Mouse (Mus musculus) layer of hippocampus, adult 8-10 months (tissue): ENCODE results near the gene Pcgf2. TPM values are rescaled to one million over a fixed set of nuclear protein-coding genes. Genes with fewer than 3 reads are reported as not detected.
"Not testable (repeated sequence)": the region's sequence is repeated elsewhere in the genome, so short reads cannot be mapped to it uniquely, and the experiment has no call there.

ENCODE experiments used
- DNase-seq, 2 experiments: peaks; one replicate each; pipeline ENCODE4 v3.0.0; 2022; ENCODE audit warnings: low spot score in 2 of 2
- total RNA-seq, 4 experiments: library from RNA; stranded (reverse); gene quantifications; 2 replicates each; pipeline ENCODE4 v1.2.4; 2022

The Pcgf2 gene
- total RNA-seq, 4 experiments from 2014 or later, result 23.9 to 35.3 (median 29.0) TPM

DNA sequence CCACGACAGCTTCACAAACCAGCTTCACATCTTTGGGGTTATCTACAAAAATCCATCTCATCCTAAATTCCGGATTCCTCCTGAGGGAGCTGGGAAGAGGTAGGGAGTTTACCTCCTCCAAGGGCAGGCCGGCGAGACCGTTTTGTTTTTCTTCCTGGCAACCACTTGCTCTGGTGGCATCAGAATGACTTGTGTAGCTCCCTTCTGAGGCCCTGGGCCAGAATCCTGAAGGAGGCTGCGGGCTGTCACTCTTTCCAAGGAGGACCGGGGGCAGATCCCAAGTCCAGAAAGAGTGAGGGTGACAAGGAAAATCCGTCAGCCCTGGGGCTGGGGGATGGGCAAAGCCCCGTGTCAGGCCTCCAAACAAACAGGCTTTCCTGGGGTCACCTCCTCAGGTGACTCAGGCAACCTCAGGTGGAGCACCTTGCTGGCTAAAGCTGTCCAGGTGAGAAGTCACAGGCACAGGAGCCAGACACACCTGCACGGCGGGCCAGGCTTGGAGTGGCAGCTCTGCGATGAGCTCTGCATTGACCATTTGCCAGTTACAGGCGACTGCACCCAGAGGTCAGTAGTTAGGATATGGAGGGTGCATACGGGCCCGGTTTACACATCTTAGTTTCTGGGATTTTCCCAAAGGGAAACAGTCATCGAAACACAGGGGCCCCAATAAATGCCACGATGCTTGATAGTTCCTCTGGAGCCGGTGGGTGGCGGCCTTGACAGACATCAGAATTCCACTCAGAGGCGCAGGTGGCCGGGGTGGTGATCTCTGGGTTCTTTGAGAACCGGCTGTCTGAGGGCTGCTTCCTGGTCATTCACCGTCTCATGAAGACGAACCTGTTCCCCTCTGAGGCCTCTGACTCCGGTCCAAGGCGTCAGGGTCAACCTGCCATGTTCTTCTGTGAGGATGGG lies 17.3 kb upstream of the Pcgf2 start:
- no peak for DNase-seq

DNA sequence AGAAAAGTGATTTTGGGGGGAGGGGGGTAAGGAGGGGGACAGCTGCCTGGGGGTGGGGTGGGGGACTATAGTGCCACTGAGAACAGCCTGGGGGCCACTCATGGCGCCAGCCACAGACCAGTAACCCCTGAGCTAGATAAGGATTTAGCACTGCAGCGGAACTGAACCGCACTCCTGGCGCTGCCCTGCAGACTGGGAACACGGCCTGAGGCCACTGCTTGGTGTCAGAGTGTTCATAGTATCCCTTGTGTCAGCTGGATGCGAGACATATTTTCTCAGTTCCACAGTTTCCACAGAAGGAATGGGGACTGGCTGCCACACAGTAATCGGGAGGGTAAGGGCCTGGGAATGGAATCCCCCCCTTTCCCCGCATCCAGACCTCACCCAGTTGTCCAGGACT lies 15.7 kb upstream of the Pcgf2 start:
- no peak for DNase-seq

DNA sequence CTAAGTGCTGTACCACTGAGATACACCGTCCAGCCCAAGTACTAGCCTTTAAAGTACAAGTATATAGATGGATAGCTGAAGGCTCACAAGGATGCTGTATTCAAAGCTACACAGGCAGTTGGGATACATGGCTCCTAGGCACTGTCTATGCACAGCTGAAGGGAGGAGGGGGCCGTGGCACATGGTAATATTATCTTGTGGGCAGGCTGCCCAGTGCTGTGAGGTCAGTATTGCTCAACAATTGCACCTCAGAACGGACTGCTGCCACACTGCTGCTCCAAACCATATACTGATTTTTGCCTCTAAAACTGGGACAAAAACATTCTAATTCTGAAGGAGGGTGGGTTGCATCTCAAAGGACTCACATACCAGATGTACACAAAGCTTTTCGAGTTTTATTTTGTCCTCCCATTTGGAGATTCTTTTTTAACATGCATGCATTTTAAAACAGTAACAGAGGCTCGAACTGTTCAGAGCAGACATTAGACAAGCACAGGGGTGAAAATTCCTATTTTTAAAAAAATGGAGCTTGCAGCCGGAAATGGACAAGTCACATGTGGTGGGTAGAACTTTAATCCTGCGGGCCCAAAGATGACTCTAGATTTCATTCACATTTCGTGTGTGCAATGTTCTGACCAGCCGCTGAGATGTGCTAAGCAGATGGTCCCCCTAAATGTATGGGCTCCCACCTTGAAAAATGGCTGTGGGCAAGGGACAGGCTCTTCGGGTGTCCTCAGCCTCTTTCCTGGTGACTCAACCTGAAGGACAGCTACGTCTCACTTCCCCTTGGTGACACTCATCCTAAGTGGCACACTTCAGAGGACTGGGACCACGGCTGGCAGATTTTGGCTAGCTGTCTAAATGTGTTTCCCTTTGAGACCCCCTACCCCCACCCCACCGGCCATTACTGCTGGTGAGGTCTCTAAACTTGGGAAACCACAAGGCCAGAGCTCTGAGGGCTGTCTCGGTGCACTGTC lies 14.8 kb upstream of the Pcgf2 start:
- no peak for DNase-seq

DNA sequence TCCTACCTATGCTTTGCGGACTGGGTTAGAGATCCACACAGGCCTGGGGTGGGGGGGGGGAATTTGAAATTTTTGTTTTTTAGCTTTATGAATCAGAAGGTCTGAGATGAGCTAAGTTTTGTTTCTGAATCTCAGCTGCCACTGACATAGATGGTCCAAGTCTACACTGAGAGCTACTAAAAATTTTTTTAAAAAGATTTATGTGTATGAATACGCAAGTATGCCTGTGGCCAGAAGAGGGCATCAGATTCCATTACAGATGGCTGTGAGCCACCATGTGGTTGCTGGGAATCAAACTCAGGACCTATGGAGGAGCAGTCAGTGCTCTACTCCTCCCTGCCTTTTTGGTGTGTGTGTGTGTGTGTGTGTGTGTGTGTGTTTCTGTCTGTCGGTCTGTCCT lies 14.1 kb upstream of the Pcgf2 start:
- no peak for DNase-seq

DNA sequence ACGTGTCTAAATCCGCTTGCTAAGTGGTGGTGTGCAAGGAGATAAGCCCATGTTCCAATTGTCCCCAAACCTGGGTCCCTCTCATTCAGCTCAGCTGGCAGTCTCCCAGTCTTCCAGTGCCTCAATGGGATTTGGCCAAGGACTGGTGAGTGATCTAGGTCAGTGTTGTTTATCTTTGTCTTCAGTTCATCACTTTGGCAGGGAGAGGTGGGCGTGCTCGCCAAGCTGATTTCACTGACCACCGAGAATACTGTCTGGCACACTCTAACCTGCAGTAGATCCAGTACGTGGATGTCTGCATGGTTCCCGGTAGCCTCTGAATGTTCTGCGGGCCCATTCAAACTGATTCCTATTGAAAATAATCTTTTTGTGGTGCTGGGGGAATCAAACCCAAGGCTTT lies 13.6 kb upstream of the Pcgf2 start:
- no peak for DNase-seq

DNA sequence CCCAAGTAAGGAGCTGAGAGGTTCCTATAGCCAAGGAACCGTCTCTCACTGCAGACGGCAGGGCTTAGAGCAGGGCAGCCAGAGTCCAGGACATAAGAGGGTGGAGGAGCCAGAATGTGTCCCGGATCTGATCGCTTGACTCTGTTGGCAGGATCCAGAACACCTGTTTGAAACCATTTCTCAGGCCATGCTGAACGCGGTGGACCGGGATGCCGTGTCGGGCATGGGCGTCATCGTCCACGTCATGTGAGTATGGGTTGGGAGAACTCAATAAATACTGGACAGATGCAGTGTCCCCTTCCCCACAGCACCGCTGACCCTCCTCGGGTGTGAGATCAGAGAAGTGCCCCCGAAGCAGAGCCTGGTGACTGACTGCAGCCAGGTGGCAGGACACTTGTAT lies 12.0 kb upstream of the Pcgf2 start:
- no peak for DNase-seq

DNA sequence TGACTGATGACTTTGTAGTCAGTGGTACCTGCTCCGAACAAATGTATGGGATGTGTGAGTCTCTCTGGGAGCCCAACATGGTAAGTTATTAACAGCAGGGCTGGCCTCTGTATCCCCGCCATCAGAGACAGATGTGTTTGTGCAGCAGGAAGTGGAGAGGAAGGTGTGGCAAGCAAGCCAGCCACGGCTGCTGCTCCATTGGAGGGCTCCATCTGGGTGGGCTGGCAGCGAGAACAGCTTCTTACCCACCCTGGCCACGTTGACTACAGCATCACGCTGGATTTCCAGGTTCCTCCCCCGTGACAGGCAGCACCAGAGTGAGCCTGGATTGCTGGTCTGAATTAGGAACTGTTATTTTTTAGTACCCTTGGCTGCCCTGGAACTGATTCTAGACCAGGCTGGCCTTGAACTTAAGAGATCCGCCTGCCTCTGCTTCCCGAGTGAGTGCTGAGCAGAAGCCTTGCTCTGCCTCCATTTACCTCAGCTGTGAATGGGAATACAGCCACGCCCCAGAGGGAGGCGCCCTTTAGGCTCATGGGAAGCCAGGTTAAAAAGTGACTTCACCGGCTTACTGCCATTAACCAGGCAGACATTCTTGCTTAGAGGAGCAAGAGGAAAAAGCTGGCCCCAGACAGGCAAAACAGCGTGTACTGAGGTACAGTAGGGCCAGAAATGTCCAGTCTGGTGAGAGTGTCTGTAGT lies 11.1 kb upstream of the Pcgf2 start:
- DNase-seq, result no peak

DNA sequence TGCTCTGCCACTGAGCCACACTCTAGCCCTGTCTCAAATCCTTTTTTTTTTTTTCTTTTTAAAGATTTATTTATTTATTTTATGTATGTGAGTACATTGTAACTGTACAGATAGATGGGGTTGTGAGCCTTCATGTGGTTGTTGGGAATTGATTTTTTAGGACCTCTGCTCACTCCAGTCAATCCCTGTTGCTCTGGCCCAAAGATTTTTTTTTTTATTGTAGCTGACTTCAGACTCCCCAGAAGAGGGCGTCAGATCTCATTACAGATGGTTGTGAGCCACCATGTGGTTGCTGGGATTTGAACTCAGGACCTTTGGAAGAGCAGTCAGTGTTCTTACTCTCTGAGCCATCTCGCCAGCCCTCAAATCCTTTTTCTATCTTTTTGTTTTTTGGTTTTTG lies 9.8 kb upstream of the Pcgf2 start:
- not testable (repeated sequence) for DNase-seq

DNA sequence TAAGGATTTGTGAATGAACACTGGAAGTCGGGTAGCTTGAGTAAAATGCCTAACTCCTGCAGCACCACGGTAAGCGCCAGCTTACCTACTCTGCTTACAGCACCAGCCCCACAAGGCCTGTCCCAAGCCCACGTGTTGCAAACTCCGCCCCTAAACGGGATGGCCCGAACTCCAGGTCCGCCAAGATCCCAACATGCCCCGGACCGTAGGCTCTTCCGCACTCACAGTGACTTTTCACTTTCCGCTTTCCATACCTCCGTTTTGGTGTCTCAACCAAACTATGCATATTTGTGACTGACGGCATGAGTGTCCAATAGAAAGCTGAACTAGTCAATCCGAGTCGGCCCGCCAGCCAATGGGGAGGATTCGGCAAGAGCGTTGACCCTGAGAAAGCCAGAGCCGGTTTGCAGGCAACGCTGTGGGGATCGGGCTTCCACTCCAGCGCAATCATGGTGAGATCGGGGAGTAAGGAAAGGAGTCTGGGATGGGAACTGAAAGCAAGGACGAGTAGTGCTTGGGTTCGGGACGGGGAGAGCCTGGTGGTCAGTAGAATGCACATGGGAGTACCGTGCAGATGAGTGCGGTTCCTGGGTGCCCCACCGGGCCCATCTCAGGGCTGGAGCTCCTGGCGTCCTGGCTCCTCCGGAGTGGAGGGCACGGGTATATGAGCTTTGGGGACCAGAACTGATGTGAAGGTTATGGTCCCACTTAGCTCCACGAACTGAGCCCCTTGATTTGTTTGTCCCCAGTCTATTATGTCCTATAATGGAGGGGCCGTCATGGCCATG lies 2.9 kb upstream of the Pcgf2 start, which contains the start of gene Psmb3:
Gene Psmb3, plus strand, starts transcription at position 361 of the 788 bp plus-strand sequence.
- DNase-seq, result peak; percentile 99 to 100

DNA sequence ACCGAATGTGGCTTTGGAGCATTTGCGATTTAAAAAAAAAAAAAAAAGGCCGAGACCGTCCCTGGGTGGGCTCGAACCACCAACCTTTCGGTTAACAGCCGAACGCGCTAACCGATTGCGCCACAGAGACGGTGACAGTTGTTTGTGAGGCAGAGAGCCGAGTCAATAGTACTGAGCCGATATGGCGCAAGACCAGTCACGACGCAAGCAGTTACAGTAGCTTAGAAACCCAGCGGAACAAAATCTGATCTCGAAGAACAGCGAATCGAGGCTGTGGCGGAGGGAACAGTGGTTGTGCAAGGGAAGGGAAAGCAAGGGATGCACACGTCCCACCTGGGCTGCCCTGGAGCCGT lies 2.1 kb upstream of the Pcgf2 start:
- peak; percentile 89 to 93 for DNase-seq

DNA sequence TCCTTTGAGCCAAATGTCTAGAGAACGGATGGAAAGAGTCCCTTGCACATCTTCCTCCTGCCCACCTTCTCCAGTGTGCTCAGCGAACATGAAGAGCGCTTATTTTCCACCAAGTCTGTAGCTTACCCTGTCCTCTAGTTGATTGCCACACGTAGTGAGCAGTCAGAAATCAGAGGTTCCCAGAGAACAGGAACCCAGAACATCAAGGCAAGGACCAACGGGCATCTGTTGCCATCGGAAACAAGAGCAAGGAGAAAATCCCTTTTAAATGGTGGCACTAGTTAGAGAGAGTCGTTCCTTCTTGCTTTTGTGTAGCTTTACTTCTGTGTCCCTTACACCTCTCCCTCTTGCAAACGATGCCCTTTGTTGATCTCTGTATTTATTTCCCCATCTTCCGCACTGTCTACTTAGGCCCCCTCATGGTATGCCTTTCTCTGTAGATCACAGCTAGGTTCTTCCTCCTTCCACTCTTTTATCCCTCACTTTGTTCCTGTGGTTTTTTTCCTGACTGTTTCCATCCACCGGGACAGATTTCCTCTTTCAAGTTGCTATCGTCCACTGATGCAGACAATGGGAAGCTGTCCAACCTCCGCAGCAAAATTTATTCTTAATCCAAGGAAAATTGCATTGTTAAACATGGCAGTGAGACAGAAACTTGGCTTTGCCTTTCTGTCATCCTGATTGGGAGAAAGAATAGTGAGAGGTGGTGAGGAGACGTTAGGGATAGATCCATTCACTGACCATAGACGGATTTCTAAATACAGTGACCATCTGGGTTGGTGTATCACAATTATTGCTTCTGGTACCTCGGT lies 1.5 kb upstream of the Pcgf2 start:
- DNase-seq, result no peak

DNA sequence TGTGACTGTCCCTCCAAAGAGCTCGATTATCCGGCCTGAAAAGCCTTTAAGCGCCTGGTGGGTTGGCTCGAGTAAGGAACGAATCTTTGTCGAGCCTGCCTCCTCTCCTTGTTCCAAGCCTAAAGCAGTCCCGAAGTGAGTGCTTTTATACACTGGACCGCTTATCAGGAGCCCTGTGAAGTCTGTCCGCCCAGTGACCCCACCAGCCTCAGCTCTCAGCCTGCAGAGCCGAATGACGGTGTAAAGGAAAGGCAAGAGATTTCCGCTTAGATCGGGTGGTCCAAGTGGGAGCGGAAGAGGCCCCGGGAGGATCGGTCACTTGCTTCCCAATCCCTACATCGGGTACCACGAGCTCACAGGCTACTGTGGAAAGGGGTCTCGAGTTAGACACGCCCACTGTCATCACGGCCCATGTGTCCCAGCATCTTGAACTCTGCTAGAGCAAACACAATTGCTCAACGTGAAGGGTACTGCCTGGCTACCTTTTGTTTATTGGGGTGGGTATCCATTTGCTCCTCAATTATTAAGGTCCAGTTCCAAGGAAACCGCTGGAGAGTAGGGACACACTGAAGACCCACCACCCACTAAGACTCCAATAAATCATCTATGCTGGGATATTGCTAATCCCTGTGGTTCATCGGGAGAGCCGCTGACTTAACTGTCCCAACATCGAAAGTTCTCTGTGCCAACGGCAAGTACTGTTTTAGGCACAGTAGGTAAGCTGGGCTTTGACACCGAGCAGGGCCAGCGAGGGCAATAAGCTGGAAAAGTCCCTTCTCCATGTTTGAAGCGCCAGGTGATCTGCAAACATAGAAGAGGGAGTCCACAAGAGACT lies 666 bp upstream of the Pcgf2 start:
- no peak for DNase-seq

DNA sequence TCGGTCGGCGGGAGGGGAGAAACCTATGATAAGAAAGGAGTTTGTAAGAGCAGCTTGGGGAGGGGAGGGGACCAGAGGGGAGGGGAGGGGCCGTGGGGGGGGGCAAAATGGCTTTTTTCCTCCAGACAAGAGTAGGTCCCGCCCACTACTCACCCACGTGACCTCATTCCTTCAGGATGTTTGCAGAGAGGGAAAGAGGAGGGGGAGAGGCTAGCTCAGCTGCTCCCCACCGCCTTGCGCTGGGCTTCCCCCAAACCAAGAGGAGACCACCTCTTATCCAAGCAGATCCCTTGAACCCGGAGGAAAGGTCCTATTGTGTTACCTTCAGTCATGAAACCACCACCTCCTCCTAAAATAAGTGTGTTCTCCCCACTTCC lies 683 bp downstream of the Pcgf2 start:
- DNase-seq, result peak; percentile 72 to 73

DNA sequence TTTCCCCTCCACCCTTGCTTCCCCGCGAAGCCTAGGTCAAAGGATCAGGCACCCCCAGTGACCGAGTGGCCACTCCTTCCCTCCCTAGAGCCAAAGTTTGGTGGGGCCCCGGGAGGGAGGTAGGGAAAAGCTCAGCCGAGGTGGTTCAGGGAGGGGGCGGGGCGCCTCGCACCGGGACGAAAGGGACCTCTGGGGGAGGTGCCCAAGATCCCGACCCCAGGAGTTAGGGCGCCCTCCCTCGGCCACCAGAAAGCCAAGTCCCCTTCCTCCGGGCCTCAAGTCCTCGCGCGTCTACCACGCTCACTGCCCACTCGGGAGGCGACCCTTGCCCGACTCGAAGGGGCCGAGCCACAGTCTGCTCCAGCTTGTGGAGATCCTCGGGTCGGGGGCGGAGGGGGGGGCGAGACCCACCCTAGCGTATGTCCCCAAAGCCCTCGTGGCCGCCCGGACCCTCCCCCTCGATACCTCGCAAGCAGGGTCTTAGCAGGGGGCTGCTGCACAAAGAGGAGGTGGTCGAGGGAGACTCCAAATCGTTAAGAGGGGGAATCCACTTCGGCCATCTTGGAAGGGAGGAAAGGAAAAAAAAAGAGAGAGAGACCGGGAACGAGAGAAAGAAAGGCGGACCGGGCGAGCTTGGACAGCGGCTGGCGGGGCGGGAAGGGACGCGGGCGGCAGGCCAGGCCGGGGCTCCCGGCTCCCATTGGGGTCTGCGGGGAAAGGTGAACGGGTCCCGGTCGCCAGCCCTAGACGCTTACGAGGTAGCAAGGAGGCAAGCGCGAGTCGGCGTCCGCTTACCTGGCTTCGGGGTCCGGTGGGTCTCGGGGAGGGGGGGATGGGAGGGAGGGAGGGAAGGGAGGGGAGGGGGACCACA lies 1.3 kb downstream of the Pcgf2 start:
- DNase-seq, result no peak

DNA sequence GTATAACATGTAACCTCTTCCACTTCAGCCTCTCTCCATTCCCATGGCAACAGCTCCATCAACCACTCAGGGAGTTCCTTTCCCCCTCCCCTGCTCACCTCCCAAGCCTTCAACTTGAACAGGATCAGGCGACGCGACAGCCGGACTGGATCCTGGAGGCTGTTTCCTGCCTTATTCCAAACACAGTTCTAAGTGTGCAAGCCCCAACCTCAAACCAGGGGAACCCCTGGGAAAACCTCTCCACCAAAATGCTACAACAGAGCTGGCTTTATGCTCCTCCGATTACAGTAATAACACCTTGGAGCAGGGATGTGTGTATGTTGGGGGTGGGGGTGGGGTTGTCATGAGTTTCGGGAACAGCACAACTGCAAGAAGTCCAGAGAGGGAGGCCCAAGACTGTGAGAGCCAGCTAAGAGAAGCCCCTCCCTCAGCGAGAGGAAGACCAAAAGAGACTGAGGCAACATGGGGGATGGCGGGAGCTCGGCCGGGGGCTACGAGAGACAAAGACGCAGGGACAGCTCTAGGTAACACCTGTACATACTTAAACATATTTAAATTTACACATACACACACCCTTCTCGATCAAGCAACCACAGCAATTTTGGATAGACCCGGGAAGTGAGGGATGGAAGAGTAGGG lies 2.3 kb downstream of the Pcgf2 start:
- no peak for DNase-seq

DNA sequence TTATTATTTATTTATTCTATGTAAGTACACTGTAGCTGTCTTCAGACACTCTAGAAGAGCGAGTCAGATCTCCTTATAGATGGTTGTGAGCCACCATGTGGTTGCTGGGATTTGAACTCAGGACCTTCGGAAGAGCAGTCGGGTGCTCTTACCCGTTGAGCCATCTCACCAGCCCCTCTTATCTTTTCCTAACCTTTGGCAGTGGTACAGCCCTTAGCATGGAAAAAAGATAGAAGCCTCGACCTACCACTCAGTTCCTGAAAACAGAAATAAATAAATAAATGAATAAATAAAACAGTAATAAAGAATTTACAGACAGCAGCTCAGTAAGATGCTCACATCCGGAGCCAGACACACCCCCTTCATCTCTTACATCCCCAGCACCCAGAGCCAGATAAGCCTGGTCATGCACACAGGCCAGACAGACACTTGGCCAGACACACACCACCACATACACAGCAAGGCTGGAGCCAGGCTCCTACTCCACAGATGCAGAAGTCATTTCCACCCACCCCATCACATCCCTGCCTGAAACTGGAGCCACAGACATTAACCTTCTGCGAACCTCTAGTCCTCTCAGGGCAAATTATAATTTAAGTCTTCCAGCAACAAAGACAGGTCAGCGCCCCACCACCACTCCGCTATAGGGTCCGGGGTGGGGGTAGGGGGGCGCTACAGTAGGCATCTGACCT lies 3.0 kb downstream of the Pcgf2 start:
- no peak for DNase-seq

DNA sequence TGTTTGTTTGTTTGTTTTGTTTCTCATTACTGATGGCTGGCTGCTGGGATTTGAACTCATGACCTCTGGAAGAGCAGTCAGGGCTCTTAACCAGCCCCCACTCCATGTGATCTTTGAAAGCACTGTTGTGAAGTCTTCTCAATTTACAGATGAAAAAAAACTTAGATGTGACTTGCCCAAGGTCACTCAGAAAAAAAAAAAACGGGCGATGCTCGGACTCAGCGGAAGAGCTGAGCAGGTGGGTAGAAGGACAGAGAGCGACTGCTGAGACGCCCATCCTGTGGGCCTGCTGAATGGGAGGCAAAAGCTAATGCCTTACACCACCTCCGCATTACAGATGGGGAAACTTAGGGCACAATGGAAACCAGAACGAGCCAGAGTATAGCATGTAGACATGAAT lies 3.6 kb downstream of the Pcgf2 start:
- DNase-seq, result no peak
